ENCODE assay signal across 16 mouse cellular contexts in genomic region chr17:85473881-85474280, GRCm38 (mm10).
"Had no signal": no experiment of that assay in that cellular context is flagged by ENCODE, and none has a peak within 500 bp of the region (broad histone marks: within the 10 kb centered on the region; RNA-seq: fewer than 3 reads in every experiment).

No protein-coding gene starts in this region.

- DNase-seq: liver, postnatal 0 days; lung, adult 2 months; lung, postnatal 14 days; lung, postnatal 36 days; thymus, adult 2 months; thymus, postnatal 25 days; thymus, postnatal 4 days had no signal

- H3K4me2 ChIP-seq: liver, embryonic 15.5 days; lung, embryonic 15.5 days; midbrain, embryonic 12.5 days; neural tube, embryonic 12.5 days; stomach, embryonic 15.5 days had no signal

- H3K36me3 ChIP-seq: liver, embryonic 15.5 days; lung, embryonic 15.5 days; midbrain, embryonic 12.5 days; neural tube, embryonic 12.5 days; stomach, embryonic 15.5 days had no signal

- H3K27ac ChIP-seq: liver, embryonic 15.5 days; lung, embryonic 15.5 days; macrophage; midbrain, embryonic 12.5 days; neural tube, embryonic 12.5 days; stomach, embryonic 15.5 days; stomach, postnatal 0 days had no signal

- H3K9me3 ChIP-seq: liver, embryonic 15.5 days; lung, embryonic 15.5 days; neural tube, embryonic 12.5 days; stomach, embryonic 15.5 days had no signal

- H3K9ac ChIP-seq: liver, embryonic 15.5 days; liver, postnatal 0 days; lung, embryonic 15.5 days; midbrain, embryonic 12.5 days; neural tube, embryonic 12.5 days; stomach, embryonic 15.5 days had no signal

- H3K4me1 ChIP-seq: liver, embryonic 15.5 days; lung, embryonic 15.5 days; megakaryocyte, embryonic 14.5 days; neural tube, embryonic 12.5 days; stomach, embryonic 15.5 days had no signal

- H3K4me3 ChIP-seq: liver, embryonic 15.5 days; lung, embryonic 15.5 days; megakaryocyte, embryonic 14.5 days; midbrain, embryonic 12.5 days; neural tube, embryonic 12.5 days; stomach, embryonic 15.5 days had no signal

- ATAC-seq: liver, postnatal 0 days; lung, postnatal 0 days had no signal
